Mouse (Mus musculus): ENCODE measurements around the gene P2rx4.

GRCm38 (mm10) chr5:122774743-122775611 is 67.6 kb downstream of the P2rx4 start:
- TF ChIP-seq CTCF (IDR thresholded peaks at IDR 0.05; ENCODE audit: extremely low read depth, insufficient read depth, insufficient read length, insufficient replicate concordance) (no peak), POLR2A (IDR thresholded peaks at IDR 0.05; ENCODE audit: low read depth, low read length) (no peak)
